Mouse (Mus musculus): ENCODE results near the gene Atp2a2.

- no peak for TF ChIP-seq CTCF (IDR thresholded peaks at IDR 0.05; ENCODE audit: low read depth)
- no peak for TF ChIP-seq EP300 (IDR thresholded peaks at IDR 0.05; ENCODE audit: low read depth)
Measured at GRCm38 (mm10) chr5:122425550-122425949, 76.5 kb downstream of the Atp2a2 start.
